Mouse (Mus musculus): ENCODE measurements around the gene Ifitm6. TPM values are rescaled to one million over a fixed set of nuclear protein-coding genes. Genes with fewer than 3 reads are reported as not detected.

Ifitm6 gene
- total and polyA plus RNA-seq, 3 experiments, result not detected

DNA sequence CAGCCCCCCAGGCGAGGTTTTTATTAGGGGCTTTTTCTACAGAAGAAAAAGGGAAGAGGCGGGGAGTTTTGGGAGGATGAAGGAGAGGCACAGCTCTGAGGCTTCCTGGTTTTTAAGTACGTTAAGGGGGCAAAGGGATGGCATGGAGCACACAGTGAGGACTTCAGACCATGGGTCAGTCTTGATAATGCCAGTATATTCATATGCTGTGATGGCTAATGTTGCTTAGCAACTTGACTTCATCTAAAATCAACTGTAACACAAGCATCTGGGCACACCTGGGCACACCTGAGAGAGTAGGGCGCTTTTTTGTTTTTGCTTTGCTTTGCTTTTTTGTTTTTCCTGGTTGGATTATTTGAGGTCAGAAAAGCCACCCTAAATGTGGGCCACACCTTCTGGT, 50.8 kb downstream of the Ifitm6 start, which contains the start of gene Ifitm1:
Gene Ifitm1, plus strand, starts transcription at position 301 of the 400 bp plus-strand sequence.
- dilution Hi-C loops (cut with MboI; ENCODE audit: extremely low pct_ligation_motif_present, extremely low pct_unique_long_range_greater_than_20kb, low sequenced_read_pairs), result no loop called here
- Histone ChIP-seq H3K9ac (ENCODE audit: insufficient read depth, low read depth) (no peak within 1 kb of the TSS), H3K36me3 (replicated peaks in 1 of 2; ENCODE audit: control insufficient read depth in 1 of 2, insufficient read depth in 1 of 2, low read length in 1 of 2) (no peaks in the 10 kb centered on the region), H3K27ac (ENCODE audit: insufficient read depth, low read depth) (no peak within 1 kb of the TSS), H3K27me3 (replicated peaks) (no peaks in the 10 kb centered on the region), H3K79me2 (replicated peaks; ENCODE audit: control insufficient read depth, extremely low read depth, insufficient read depth, poor library complexity, severe bottlenecking) (no peaks in the 10 kb centered on the region), H3K4me3 (replicated peaks in 1 of 3; ENCODE audit: low read depth in 2 of 3, low read length in 2 of 3, poor library complexity in 1 of 3) (peak within 1 kb of the TSS in 1 of 3 experiments; percentile 41), H3K4me1 (ENCODE audit: control insufficient read depth in 1 of 2, insufficient read depth in 2 of 2) (peaks cover 14 to 34% of the 10 kb centered on the region in 2 experiments), H3K4me2 (ENCODE audit: insufficient read depth, low read depth, poor library complexity, severe bottlenecking) (no peak within 1 kb of the TSS), H3K9me3 (replicated peaks; ENCODE audit: low read length) (no peaks in the 10 kb centered on the region)
- in situ Hi-C loops (cut with MboI; ENCODE audit: low pct_ligation_motif_present, low pct_unique_long_range_greater_than_20kb, low sequenced_read_pairs), result no loop called here
- DNase-seq (ENCODE audit: extremely low read depth), result no peak
- TF ChIP-seq POLR2AphosphoS2 (IDR thresholded peaks at IDR 0.05; ENCODE audit: low read depth, low read length) (no peak), RAD21 (IDR thresholded peaks at IDR 0.05; ENCODE audit: low read depth, low read length) (no peak), MXI1 (IDR thresholded peaks at IDR 0.05; ENCODE audit: low read depth, low read length) (no peak), E2F4 (IDR thresholded peaks at IDR 0.05; ENCODE audit: insufficient replicate concordance, low read depth, low read length) (no peak), MYC (IDR thresholded peaks at IDR 0.05; ENCODE audit: low read depth, low read length) (no peak), ETS1 (conservative IDR thresholded peaks at IDR 0.05; ENCODE audit: low read depth, low read length) (no peak), MAZ (IDR thresholded peaks at IDR 0.05; ENCODE audit: low read depth, low read length) (no peak), CHD1 (IDR thresholded peaks at IDR 0.05; ENCODE audit: low read depth, low read length) (no peak), PAX5 (IDR thresholded peaks at IDR 0.05; ENCODE audit: low read length) (no peak), KAT2A (IDR thresholded peaks at IDR 0.05; ENCODE audit: insufficient replicate concordance, low read length) (no peak), ZC3H11A (IDR thresholded peaks at IDR 0.05; ENCODE audit: low read depth, low read length) (no peak), CHD2 (IDR thresholded peaks at IDR 0.05; ENCODE audit: low read length) (no peak), EP300 (IDR thresholded peaks at IDR 0.05; ENCODE audit: low read length) (no peak), JUN (IDR thresholded peaks at IDR 0.05; ENCODE audit: insufficient read depth, low read depth, low read length) (no peak), IRF4 (IDR thresholded peaks at IDR 0.05; ENCODE audit: low read depth, low read length) (no peak), TBP (conservative IDR thresholded peaks at IDR 0.05; ENCODE audit: low read depth, low read length) (no peak), BHLHE40 (IDR thresholded peaks at IDR 0.05; ENCODE audit: low read depth, low read length) (no peak)

Other genes starting within 250 kb of the Ifitm6 start
Only the 20 nearest of the 31 such genes appear.
- gene Gm45785, start 161.6 kb downstream of the Ifitm6 start, total RNA-seq (2012; rRNA removed), result not detected in 2 replicates
- gene Gm45785, start 161.6 kb downstream of the Ifitm6 start, total RNA-seq (2014; rRNA removed), result not detected in 2 replicates
- not detected in 2 replicates for gene Gm45785, start 161.6 kb downstream of the Ifitm6 start, polyA plus RNA-seq (2012; ENCODE audit: insufficient read length, low read depth)
- gene Ric8a, start 161.0 kb downstream of the Ifitm6 start, total RNA-seq (2012; rRNA removed), result 66.5 and 80.9 TPM in 2 replicates
- 53.2 and 54.2 TPM in 2 replicates for gene Ric8a, start 161.0 kb downstream of the Ifitm6 start, total RNA-seq (2014; rRNA removed)
- gene Ric8a, start 161.0 kb downstream of the Ifitm6 start, polyA plus RNA-seq (2012; ENCODE audit: insufficient read length, low read depth), result 56.4 and 61.9 TPM in 2 replicates
- 13.8 and 16.7 TPM in 2 replicates for gene Bet1l, start 160.3 kb downstream of the Ifitm6 start, total RNA-seq (2012; rRNA removed)
- gene Bet1l, start 160.3 kb downstream of the Ifitm6 start, total RNA-seq (2014; rRNA removed), result 11.6 and 13.1 TPM in 2 replicates
- gene Bet1l, start 160.3 kb downstream of the Ifitm6 start, polyA plus RNA-seq (2012; ENCODE audit: insufficient read length, low read depth), result 24.3 and 25.1 TPM in 2 replicates
- gene Psmd13, start 136.0 kb downstream of the Ifitm6 start, total RNA-seq (2012; rRNA removed), result 165 and 189 TPM in 2 replicates
- gene Psmd13, start 136.0 kb downstream of the Ifitm6 start, total RNA-seq (2014; rRNA removed), result 166 and 168 TPM in 2 replicates
- gene Psmd13, start 136.0 kb downstream of the Ifitm6 start, polyA plus RNA-seq (2012; ENCODE audit: insufficient read length, low read depth), result 185 and 245 TPM in 2 replicates
- gene Sirt3, start 135.6 kb downstream of the Ifitm6 start, total RNA-seq (2012; rRNA removed), result 17.8 and 23.7 TPM in 2 replicates
- gene Sirt3, start 135.6 kb downstream of the Ifitm6 start, total RNA-seq (2014; rRNA removed), result 14.9 and 16.6 TPM in 2 replicates
- 10.3 and 12.6 TPM in 2 replicates for gene Sirt3, start 135.6 kb downstream of the Ifitm6 start, polyA plus RNA-seq (2012; ENCODE audit: insufficient read length, low read depth)
- gene Cox8b, start 117.5 kb downstream of the Ifitm6 start, total RNA-seq (2012; rRNA removed), result not detected in 2 replicates
- not detected in 2 replicates for gene Cox8b, start 117.5 kb downstream of the Ifitm6 start, total RNA-seq (2014; rRNA removed)
- not detected in 2 replicates for gene Cox8b, start 117.5 kb downstream of the Ifitm6 start, polyA plus RNA-seq (2012; ENCODE audit: insufficient read length, low read depth)
- gene Nlrp6, start 97.0 kb downstream of the Ifitm6 start, total RNA-seq (2012; rRNA removed), result 0.08 and 0.21 TPM in 2 replicates
- gene Nlrp6, start 97.0 kb downstream of the Ifitm6 start, total RNA-seq (2014; rRNA removed), result not detected in 2 replicates
- 0.14 and 0.15 TPM in 2 replicates for gene Nlrp6, start 97.0 kb downstream of the Ifitm6 start, polyA plus RNA-seq (2012; ENCODE audit: insufficient read length, low read depth)
- 3.3 and 3.7 TPM in 2 replicates for gene Pgghg, start 76.5 kb downstream of the Ifitm6 start, total RNA-seq (2012; rRNA removed)
- gene Pgghg, start 76.5 kb downstream of the Ifitm6 start, total RNA-seq (2014; rRNA removed), result 3.2 and 4.0 TPM in 2 replicates
- gene Pgghg, start 76.5 kb downstream of the Ifitm6 start, polyA plus RNA-seq (2012; ENCODE audit: insufficient read length, low read depth), result 3.1 and 3.6 TPM in 2 replicates
- 0.68 and 0.76 TPM in 2 replicates for gene Ifitm5, start 67.6 kb downstream of the Ifitm6 start, total RNA-seq (2012; rRNA removed)
- gene Ifitm5, start 67.6 kb downstream of the Ifitm6 start, total RNA-seq (2014; rRNA removed), result not detected in 2 replicates
- 0.55 and 0.71 TPM in 2 replicates for gene Ifitm5, start 67.6 kb downstream of the Ifitm6 start, polyA plus RNA-seq (2012; ENCODE audit: insufficient read length, low read depth)
- not detected in 2 replicates for gene Gm45717, start 62.0 kb downstream of the Ifitm6 start, total RNA-seq (2012; rRNA removed)
- gene Gm45717, start 62.0 kb downstream of the Ifitm6 start, total RNA-seq (2014; rRNA removed), result not detected in 2 replicates
- not detected in 2 replicates for gene Gm45717, start 62.0 kb downstream of the Ifitm6 start, polyA plus RNA-seq (2012; ENCODE audit: insufficient read length, low read depth)
- gene Ifitm2, start 61.9 kb downstream of the Ifitm6 start, total RNA-seq (2012; rRNA removed), result 128 and 136 TPM in 2 replicates
- 314 and 381 TPM in 2 replicates for gene Ifitm2, start 61.9 kb downstream of the Ifitm6 start, total RNA-seq (2014; rRNA removed)
- gene Ifitm2, start 61.9 kb downstream of the Ifitm6 start, polyA plus RNA-seq (2012; ENCODE audit: insufficient read length, low read depth), result 159 and 213 TPM in 2 replicates
- 55.5 and 62.0 TPM in 2 replicates for gene Ifitm1, start 50.7 kb downstream of the Ifitm6 start, total RNA-seq (2012; rRNA removed)
- gene Ifitm1, start 50.7 kb downstream of the Ifitm6 start, total RNA-seq (2014; rRNA removed), result 32.9 and 33.6 TPM in 2 replicates
- 10.9 and 14.8 TPM in 2 replicates for gene Ifitm1, start 50.7 kb downstream of the Ifitm6 start, polyA plus RNA-seq (2012; ENCODE audit: insufficient read length, low read depth)
- 0.25 TPM in 1 of 2 replicates, not detected in the other for gene Ifitm3, start 7.2 kb downstream of the Ifitm6 start, total RNA-seq (2012; rRNA removed)
- not detected in 2 replicates for gene Ifitm3, start 7.2 kb downstream of the Ifitm6 start, total RNA-seq (2014; rRNA removed)
- not detected in 2 replicates for gene Ifitm3, start 7.2 kb downstream of the Ifitm6 start, polyA plus RNA-seq (2012; ENCODE audit: insufficient read length, low read depth)
- gene Gm17387, start 11.2 kb upstream of the Ifitm6 start, total RNA-seq (2012; rRNA removed), result not detected in 2 replicates
- not detected in 2 replicates for gene Gm17387, start 11.2 kb upstream of the Ifitm6 start, total RNA-seq (2014; rRNA removed)
- not detected in 2 replicates for gene Gm17387, start 11.2 kb upstream of the Ifitm6 start, polyA plus RNA-seq (2012; ENCODE audit: insufficient read length, low read depth)
- gene B4galnt4, start 43.2 kb upstream of the Ifitm6 start, total RNA-seq (2012; rRNA removed), result 11.2 and 13.1 TPM in 2 replicates
- 0.70 and 0.91 TPM in 2 replicates for gene B4galnt4, start 43.2 kb upstream of the Ifitm6 start, total RNA-seq (2014; rRNA removed)
- 2.9 TPM in 2 replicates for gene B4galnt4, start 43.2 kb upstream of the Ifitm6 start, polyA plus RNA-seq (2012; ENCODE audit: insufficient read length, low read depth)
- 52.8 and 63.1 TPM in 2 replicates for gene Pkp3, start 60.3 kb upstream of the Ifitm6 start, total RNA-seq (2012; rRNA removed)
- 23.9 and 25.3 TPM in 2 replicates for gene Pkp3, start 60.3 kb upstream of the Ifitm6 start, total RNA-seq (2014; rRNA removed)
- gene Pkp3, start 60.3 kb upstream of the Ifitm6 start, polyA plus RNA-seq (2012; ENCODE audit: insufficient read length, low read depth), result 37.8 and 38.0 TPM in 2 replicates
- gene Sigirr, start 82.6 kb upstream of the Ifitm6 start, total RNA-seq (2012; rRNA removed), result 12.9 and 19.2 TPM in 2 replicates
- 13.2 and 15.6 TPM in 2 replicates for gene Sigirr, start 82.6 kb upstream of the Ifitm6 start, total RNA-seq (2014; rRNA removed)
- gene Sigirr, start 82.6 kb upstream of the Ifitm6 start, polyA plus RNA-seq (2012; ENCODE audit: insufficient read length, low read depth), result 15.2 and 16.1 TPM in 2 replicates
- gene Ano9, start 99.9 kb upstream of the Ifitm6 start, total RNA-seq (2012; rRNA removed), result 0.04 TPM in 2 replicates
- gene Ano9, start 99.9 kb upstream of the Ifitm6 start, total RNA-seq (2014; rRNA removed), result not detected in 2 replicates
- not detected in 2 replicates for gene Ano9, start 99.9 kb upstream of the Ifitm6 start, polyA plus RNA-seq (2012; ENCODE audit: insufficient read length, low read depth)
- gene Ptdss2, start 104.5 kb upstream of the Ifitm6 start, total RNA-seq (2012; rRNA removed), result 10.6 and 12.0 TPM in 2 replicates
- 2.5 and 2.9 TPM in 2 replicates for gene Ptdss2, start 104.5 kb upstream of the Ifitm6 start, total RNA-seq (2014; rRNA removed)
- 22.9 and 33.5 TPM in 2 replicates for gene Ptdss2, start 104.5 kb upstream of the Ifitm6 start, polyA plus RNA-seq (2012; ENCODE audit: insufficient read length, low read depth)
- gene Rnh1, start 154.9 kb upstream of the Ifitm6 start, total RNA-seq (2012; rRNA removed), result 133 and 137 TPM in 2 replicates
- 84.7 and 91.0 TPM in 2 replicates for gene Rnh1, start 154.9 kb upstream of the Ifitm6 start, total RNA-seq (2014; rRNA removed)
- gene Rnh1, start 154.9 kb upstream of the Ifitm6 start, polyA plus RNA-seq (2012; ENCODE audit: insufficient read length, low read depth), result 95.5 and 103 TPM in 2 replicates